Mouse (Mus musculus) adrenal gland, adult 8-10 months (tissue): Measurements from ENCODE around the gene Btbd10. TPM values are rescaled to one million over a fixed set of nuclear protein-coding genes. Genes with fewer than 3 reads are reported as not detected.
A peak's percentile ranks its signal among the peaks of the same experiment; 100 is the strongest.

Experiments
- DNase-seq: peaks from one replicate; pipeline ENCODE4 v3.0.0; 2022
- total RNA-seq, 4 experiments: library from RNA; stranded (reverse); gene quantifications; 2 replicates each; pipeline ENCODE4 v1.2.4; 2022

The Btbd10 gene
- 10 to 100 TPM; 15.4 to 23.3 (median 19.0) TPM for total RNA-seq

DNA sequence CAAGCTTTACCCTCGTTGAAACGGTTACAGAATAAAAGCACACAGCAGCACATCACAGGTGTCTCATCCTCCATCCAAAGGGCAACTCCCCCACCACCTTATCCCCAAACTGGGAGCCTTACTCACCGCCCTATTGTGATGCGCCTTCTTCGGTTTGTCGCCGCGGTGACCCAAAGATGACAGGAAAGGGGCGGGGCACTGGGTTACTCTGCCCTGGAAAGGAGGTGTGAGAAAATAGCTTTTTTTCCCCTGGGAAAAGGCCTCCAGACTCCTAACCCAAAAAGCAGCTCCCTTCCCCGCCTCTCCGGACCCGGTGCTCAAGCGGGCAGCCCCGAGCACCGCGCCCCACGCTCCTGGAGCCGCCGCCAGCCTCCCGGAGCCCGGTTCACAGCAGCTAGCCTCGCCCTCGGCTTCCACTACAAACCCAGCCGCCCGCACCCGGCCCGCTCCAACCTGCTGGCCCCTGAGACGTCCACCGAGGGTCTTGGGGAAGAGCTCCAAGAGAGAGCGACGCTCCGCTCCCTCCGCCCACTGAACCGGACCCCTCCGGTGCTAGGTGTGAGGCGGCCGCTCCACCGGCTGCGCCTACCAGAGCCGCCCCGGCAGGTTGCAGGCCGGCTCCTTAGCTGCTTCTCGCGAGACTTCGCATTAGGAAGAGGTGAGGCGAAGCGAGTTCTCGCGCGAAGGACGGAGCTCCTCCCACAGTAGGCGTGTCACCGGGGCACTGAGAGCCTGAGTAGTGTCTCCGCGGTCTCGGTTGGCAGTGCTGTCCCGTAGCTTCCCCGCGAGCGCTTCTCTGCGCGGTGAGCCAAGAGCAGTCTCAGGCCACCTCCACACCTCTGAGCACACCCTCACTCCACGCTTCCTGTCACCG lies at the start of gene Btbd10:
Gene Btbd10, minus strand, starts transcription at position 647 of the 874 bp plus-strand sequence.
- DNase-seq: peak; percentile 97

DNA sequence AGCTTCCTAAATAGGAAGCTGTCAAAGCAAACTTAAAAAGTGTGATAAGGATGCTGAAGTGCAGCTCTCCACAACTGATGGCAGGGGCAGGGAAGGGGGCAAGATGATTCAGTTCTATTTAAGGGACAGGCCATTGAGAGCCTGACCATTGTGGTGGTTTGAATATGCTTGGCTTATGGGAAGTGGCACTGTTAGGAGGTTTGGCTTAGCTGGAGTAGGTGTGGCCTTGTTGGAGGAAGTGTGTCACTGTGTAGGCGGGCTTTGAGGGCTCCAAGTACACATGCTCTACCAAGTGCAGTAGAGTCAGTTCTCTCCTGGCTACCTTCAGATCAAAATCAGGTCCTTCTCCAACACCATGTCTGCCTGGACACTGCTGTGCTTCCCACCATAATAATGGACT lies 47.3 kb upstream of the Btbd10 start:
- DNase-seq: no peak

DNA sequence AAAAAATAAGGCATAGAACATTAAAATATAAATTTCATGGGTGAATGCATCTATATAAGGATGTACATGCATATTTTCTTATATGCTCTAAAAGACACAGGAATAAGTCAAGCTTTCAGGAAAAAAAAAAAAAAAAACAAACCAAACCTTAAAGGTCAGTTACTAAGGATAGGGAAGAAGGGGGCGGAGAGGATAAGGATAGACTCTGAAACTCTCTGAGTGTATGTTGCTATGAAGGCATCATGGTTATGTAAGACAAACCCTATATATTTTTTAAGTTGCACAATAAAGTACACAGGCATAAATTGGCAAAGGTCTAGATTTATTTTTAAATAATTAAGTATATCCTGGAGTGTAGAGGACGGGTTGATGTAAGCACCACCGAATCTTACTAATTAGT lies 46.1 kb upstream of the Btbd10 start:
- DNase-seq: no peak

DNA sequence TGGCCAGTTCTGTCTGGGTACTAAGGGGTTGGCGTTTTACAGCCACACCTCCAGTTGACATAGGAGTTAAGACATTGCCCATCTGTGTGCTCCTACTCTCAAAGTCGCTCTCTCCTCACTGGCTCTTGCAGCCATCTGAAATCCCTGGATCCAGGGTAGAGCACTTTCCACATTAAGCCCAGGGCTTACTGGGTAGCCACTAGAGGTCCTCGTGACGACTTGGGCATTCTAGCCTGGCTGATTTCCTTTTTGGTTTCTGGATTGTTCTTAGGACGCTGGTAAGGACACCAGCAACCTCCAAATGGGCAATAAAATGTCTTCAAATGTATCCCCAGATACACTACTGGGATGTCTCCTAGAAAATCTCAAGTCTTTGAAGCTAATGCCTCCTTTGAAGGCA lies 39.5 kb upstream of the Btbd10 start:
- DNase-seq: no peak

- no peak for DNase-seq
Observed at GRCm38 (mm10) chr7:113398083-113398482, 28.9 kb upstream of the Btbd10 start.

DNA sequence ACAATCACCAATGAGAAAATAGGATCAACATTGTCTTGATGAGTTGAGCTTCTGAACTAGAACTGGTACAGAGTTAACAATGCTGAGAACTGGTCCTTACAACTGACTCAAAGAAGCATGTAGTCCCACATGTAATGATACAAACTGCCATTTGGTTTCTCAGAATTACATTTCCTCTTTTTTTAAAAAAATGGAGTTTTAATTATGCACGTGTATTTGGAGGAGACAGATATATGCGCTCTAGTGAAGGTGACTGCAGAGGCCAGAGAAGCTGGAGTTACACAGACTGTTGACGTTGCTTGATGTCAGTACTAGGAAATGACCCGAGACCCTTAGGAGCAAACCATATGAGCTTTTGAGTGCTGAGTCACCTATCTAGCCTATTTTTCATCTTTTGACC lies 27.5 kb upstream of the Btbd10 start:
- DNase-seq: no peak

GRCm38 (mm10) chr7:113391619-113392018 lies 22.4 kb upstream of the Btbd10 start:
- no peak for DNase-seq

- no peak for DNase-seq
Observed at GRCm38 (mm10) chr7:113388470-113388869, 19.3 kb upstream of the Btbd10 start, which contains the start of gene Pth. Gene Pth (minus strand): TSS chr7:113388570.

DNA sequence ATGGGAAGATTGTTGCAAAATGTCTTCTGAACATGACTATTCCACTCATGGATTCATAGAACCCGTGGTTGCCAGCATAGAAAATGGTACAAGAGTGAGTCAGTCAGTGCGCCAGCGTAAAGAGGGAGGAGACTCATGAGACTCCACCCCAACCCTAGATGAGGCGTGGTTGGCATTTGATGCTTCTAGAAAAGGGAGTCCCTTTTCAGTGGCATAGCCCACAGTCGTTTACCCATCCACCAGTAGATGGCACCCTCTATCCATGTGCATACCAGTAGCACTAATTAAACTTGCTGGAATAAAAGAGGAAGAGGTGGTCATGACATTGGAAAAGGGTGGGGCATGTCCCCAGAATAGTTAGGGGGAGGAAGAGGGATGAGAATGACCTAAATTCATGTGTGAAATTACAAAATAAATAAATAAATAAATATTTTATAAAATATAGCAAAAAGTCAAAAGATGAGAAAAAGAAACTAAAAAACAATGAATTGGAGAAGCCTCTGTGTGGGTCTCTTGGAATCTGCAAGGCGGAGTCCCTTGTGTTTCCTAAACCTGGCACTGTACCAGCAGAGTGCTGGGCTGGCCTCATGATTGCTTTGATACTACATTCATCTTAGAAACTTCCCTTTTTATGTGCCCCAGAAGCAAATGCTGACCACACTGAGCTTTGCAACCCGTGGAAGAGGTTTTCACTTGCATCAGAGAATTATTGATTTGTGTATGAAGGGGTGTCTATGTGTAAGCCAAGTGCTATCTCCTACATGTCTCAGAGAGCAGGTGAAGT lies 8.9 kb upstream of the Btbd10 start:
- peak; percentile 81 for DNase-seq

DNA sequence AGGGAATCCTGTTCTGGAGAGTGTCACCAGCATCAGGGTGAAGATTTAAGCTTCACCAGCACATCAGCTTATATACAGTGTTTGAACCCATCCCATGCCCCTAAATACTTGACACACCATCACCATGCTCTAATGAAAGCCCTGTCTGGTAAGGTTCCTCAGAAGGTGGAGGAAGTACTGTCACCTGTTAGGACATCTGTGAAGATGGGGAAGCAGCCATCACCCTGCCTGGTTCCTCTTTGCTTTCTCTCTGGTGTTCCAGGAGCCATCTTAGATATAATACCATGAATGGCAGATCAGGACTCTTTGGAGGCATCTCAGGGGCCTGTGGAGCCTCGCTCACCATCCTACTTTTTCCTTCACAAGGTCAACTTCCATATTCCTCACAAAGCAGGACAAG lies 3.5 kb upstream of the Btbd10 start:
- DNase-seq: no peak

DNA sequence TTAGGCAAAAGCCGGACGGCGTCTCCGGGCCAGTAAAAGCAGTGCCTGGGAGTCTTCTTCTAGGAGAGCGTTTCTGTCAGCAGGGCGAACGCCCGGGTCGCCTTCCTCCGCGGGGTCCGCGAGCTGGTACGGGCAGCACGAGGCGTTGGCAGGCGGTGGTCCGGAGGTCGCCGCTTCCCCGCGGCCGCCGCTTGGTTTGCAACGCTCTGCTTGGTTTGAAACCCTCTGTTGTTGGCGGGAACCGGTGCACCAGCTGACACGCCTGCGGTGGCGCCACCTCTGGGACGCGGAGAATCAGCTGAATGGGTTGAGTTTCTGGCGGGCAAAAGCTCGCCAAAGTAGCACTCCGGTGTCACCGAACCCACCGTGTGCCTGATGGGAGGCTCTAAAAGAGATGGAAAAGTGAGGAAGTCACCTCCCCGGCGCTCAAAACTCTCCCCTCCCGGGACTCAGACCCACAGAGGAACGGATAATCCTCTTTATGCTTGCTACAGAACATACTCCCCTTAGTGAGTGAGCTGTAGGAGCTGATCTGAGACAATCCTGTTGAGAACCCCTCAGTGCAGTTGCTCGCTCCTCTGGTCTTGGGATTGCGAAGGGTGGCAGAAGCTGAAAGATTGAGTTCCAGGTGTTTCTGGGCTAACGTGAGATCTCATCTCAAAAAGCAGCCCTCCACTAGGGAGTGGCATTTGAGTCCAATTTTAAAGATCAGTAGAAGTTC lies 588 bp upstream of the Btbd10 start:
- DNase-seq: peak; percentile 59

DNA sequence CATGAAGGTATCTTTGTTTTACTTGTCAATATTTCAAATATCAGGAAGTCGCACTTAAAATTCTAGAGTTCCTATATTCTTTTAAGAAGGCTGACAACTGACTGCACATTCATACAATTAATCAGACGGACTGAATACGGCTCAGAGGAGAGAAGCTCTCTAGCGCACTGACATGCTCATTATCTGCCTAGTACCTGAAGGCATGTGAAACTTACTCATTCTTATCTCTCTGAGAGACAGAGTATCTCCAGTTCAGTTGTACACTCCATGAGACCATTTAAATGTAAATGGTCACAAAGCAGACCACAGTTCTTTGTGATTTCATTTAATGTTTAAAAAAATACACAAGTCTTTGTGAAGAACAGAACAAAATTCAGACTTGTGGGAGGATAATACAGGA lies 1.8 kb downstream of the Btbd10 start:
- DNase-seq: no peak

- no peak for DNase-seq
Observed at GRCm38 (mm10) chr7:113349089-113349488, 20.1 kb downstream of the Btbd10 start.

GRCm38 (mm10) chr7:113347694-113348093 lies 21.5 kb downstream of the Btbd10 start:
- DNase-seq: no peak

- no peak for DNase-seq
Observed at GRCm38 (mm10) chr7:113347271-113347670, 21.9 kb downstream of the Btbd10 start.

DNA sequence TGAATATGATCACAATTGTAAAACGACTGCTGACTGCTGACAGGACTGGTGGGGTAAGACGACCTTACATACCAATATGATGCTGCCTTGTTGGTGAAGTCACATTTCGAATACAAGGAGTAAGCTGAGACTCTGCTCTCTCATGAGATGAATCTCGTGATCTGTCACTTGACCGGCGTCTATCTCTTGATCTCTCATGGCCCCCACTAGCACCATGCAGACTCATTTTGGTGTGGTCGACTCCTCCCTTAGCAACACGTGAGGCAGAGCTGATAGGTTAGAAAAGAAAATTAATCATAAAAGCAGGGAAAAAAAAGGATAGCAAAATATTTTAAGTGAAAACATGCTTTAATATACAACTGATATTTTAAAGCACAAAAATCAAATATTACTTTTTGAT lies 33.9 kb downstream of the Btbd10 start:
- DNase-seq: no peak

DNA sequence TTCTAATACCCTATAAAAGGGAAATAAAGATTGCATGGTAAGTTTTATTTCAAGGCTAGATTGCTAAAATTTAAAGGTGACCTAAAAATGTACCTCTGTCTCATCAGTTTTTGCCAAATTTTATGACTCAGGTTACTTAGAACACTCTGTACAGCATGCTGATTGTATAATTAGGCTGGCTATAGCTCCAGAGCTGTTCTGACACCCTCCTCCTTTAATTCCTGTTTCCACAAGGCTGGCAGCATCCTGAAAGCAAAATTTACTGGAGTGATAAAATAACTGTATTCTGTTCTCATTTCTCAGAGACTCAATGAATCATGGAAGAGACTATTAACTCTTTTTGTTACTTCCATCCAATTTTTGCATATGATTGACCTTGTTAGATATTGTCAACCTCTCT lies 35.2 kb downstream of the Btbd10 start:
- DNase-seq: no peak

- DNase-seq: no peak
Observed at GRCm38 (mm10) chr7:113320128-113320527, 49.1 kb downstream of the Btbd10 start.

DNA sequence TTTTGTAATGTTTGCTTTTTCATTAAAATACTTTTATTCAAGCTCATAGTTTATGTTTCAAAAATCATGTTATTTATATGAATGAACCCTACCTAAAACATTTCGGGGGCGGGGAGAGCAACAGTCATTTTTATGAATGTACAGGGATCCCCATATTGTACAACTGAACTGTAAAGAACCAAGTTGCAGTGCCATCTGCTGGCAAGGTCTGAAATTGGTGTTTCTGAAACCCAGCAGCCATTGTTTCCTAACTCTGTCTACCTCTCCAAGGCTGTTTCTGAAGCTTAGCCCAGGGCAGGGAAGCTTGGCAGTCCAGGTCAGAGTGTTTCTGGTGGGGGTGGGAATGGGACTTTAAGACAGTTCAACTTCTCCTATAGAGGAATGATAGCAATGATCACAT lies 57.4 kb downstream of the Btbd10 start:
- peak; percentile 17 for DNase-seq

DNA sequence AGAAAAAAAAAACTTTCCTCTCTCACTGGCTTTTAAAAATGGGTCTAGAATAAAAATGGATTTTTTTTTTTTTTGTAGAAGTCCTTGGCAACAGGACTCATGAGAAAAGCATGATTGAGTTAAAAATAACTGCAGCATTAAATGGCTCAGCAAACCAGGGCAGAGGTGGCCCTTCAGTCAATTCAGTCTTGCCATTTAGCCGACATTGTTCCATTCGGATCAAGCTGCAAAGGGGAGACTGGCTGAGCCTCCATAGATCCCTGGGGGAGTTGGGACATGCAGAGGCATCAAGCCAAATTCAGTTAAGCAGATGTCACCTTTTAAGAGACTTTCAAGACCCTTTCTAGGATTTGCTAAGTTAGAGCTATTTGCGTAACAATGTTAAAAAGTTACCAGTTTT lies 59.1 kb downstream of the Btbd10 start:
- no peak for DNase-seq

GRCm38 (mm10) chr7:113297813-113298212 lies 71.4 kb downstream of the Btbd10 start:
- DNase-seq: no peak

DNA sequence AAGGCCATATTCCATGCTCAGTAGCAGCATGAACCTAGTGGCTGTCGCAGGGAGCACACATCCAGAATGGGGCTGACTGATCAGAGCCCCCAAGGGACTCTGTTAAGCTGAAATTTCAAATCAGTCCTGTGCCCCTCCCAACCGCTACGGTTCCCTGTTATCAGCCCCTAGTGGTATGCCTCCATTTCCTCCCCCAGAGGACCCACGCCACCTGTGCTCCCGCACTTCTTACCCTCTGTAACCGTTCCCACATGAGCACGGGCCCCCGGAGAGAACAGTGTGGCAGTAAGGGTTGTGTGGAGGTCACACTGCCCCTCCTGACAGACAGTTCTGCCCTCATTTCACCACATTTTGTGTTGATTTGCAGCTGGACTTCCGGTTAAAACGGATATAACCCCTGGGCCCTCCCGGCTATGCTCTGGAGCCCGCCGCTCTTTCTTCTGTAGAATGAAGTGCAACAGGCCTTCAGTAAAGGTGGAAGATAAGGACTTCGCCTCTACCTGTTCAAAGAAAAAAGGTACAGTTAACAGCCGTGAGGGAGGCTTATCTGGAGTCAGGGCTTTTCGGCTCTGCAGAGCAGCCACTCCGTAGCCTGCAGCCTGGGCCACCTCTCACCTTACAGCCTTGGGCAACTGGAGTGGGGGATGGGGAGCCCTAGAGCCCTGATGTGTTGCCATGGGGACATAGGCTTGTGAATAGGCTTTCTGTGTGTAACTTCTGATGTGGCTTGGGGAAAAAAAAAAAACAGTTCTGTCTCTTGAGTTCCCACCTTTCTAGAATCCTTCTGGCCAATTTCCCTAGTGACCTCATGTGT lies 73.9 kb downstream of the Btbd10 start:
- no peak for DNase-seq
